Mouse (Mus musculus) lung, adult 2 months (tissue): Measurements from ENCODE around the gene Pde1c. TPM values are rescaled to one million over a fixed set of nuclear protein-coding genes. Genes with fewer than 3 reads are reported as not detected.

Source experiments
- DNase-seq: peaks from one replicate; pipeline ENCODE4 v3.0.0; 2022
- H3K4me1 ChIP-seq: fragments of 200-500 bp; 2 replicates; pipeline ENCODE4 v1.6.1; 2011; ENCODE audit warnings: low read length; ENCODE audit not compliant: control insufficient read depth, insufficient read depth
- H3K4me3 ChIP-seq: fragments of 200-500 bp; replicated peaks from 2 replicates; pipeline ENCODE3; 2011; ENCODE audit warnings: low read depth, mild to moderate bottlenecking, control low read depth, low read length; ENCODE audit errors: extremely low read depth
- CTCF ChIP-seq: fragments of 200-500 bp; IDR thresholded peaks from 2 replicates; pipeline ENCODE4 v1.5.1; 2011; ENCODE audit warnings: mild to moderate bottlenecking, low read length, control low read depth; ENCODE audit not compliant: insufficient read depth
- POLR2A ChIP-seq: fragments of 200-500 bp; IDR thresholded peaks from 2 replicates; pipeline ENCODE4 v1.6.1; 2011; ENCODE audit warnings: low read depth, mild to moderate bottlenecking, control low read depth, low read length, borderline replicate concordance; ENCODE audit errors: extremely low read depth
- WGBS: fragments of 180-500 bp; shearing (Covaris S2); methylation state at CpG from one replicate; pipeline ENCODE4 v1.1.7; 2018; 5-methylcytosine and 5-hydroxymethylcytosine counted together
- polyA plus RNA-seq: library from polyadenylated mRNA; depleted of rRNA; stranded (reverse); fragments of >200 nt; gene quantifications from 2 replicates; pipeline ENCODE4 v1.2.3, GENCODE M21; 2012

Gene Pde1c
- polyA plus RNA-seq, 1 experiment, result 0.19 TPM

GRCm38 (mm10) chr6:56458098-56458497 is 110.8 kb downstream of the Pde1c start:
- TF ChIP-seq CTCF (no peak), POLR2A (no peak)
- 45% methylated on average over 3 of the region's 3 CpGs for WGBS
- Histone ChIP-seq H3K4me3 (no peak overlapping the region), H3K4me1 (no peaks in the 10 kb centered on the region)
- DNase-seq, result no peak

DNA sequence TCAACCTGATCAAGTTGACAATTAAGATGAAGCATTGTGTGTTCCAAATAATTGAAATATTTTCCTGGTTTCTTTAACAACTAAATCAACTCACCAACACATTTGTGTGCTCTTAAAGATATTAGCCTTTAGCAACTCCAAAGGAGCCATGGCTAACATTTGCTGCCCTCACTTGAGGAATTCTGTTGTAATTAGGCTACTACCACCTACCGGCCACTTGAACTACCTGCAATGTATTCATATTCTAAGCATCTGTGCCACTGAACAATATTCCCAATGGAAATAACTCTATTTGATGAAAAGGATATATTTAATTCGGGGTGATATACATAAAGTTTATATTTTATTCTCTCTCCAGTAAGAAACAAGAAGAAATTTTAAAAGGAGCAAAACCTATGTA is 121.0 kb downstream of the Pde1c start:
- no peaks in the 10 kb centered on the region for H3K4me1 ChIP-seq
- no peak for DNase-seq
- 23% methylated on average over 2 of the region's 2 CpGs for WGBS
- no peak overlapping the region for H3K4me3 ChIP-seq
- TF ChIP-seq POLR2A (no peak), CTCF (no peak)

- H3K4me3 ChIP-seq, result no peak overlapping the region
- TF ChIP-seq CTCF, result no peak
- TF ChIP-seq POLR2A, result no peak
- DNase-seq, result no peak
- 81% methylated on average over 4 of the region's 4 CpGs for WGBS
- H3K4me1 ChIP-seq, result no peaks in the 10 kb centered on the region
Measured at GRCm38 (mm10) chr6:56441501-56441900, 127.4 kb downstream of the Pde1c start.

GRCm38 (mm10) chr6:56425846-56426245 is 143.1 kb downstream of the Pde1c start:
- TF ChIP-seq POLR2A, result no peak
- TF ChIP-seq CTCF, result no peak
- H3K4me3 ChIP-seq, result no peak overlapping the region
- 81% methylated on average over 5 of the region's 5 CpGs for WGBS
- no peak for DNase-seq
- no peaks in the 10 kb centered on the region for H3K4me1 ChIP-seq

DNA sequence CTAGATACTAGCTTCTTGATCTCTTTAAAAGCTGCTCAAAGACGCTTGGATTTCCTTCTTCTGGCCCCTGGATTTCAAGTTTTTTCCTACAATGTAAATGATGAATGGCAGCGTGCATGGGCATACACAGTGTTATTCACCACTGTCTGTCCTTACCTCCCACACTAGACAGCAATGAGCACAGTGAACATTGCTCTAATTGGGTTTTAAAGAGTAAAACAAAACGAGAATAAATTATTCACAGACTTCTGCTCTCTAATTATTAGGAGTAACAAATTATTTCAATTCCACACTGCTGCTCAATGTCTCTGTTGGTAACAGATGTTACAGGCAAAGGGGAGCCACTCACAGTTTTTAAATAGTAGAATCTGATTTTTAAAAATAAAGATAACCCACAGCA is 146.0 kb downstream of the Pde1c start:
- Histone ChIP-seq H3K4me3 (no peak overlapping the region), H3K4me1 (no peaks in the 10 kb centered on the region)
- TF ChIP-seq POLR2A, result no peak
- TF ChIP-seq CTCF, result no peak
- DNase-seq, result no peak
- WGBS, result 72% methylated on average over 3 of the region's 3 CpGs

DNA sequence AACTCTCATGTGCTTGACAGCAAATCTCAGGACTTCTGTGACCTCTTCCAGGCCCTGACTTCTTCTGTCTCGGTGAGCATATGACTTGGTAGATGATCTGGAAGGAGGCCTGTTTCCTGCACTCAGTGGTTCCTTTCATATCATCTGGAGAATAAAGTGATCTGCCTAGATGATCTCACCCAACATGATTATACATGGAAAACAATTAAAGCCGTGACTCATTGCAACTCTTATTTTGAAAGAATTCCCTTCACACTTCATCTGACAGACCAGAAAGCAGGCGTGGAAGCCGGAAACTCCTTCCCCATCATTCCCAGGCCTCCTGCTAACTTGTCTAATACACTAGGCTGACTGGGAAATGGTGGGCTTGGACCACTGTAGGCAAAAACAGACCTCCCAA is 152.7 kb downstream of the Pde1c start:
- H3K4me3 ChIP-seq, result no peak overlapping the region
- 63% methylated on average over 4 of the region's 4 CpGs for WGBS
- no peaks in the 10 kb centered on the region for H3K4me1 ChIP-seq
- no peak for DNase-seq
- TF ChIP-seq POLR2A (no peak), CTCF (no peak)

DNA sequence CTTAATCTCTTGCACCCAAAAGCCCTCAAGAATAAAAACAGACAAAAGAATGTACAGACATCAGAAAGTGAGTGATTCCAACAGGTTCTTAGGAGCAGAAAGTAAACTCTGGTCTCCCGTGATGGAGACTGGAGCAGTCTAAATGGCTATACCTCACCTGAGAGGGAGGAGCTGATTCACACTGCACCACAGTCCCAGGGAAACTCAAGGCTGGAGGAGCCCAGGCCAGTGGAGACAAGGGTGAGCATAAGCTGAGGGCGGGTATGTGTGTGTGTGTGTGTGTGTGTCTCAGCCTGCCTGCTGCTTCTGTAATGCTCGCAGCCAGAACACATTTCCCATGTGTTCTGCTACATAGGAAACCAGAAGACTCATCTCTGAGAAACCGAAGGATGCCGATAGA is 179.7 kb downstream of the Pde1c start:
- TF ChIP-seq CTCF, result no peak
- TF ChIP-seq POLR2A, result no peak
- Histone ChIP-seq H3K4me1 (no peaks in the 10 kb centered on the region), H3K4me3 (no peak overlapping the region)
- no peak for DNase-seq
- WGBS, result 78% methylated on average over 5 of the region's 5 CpGs

DNA sequence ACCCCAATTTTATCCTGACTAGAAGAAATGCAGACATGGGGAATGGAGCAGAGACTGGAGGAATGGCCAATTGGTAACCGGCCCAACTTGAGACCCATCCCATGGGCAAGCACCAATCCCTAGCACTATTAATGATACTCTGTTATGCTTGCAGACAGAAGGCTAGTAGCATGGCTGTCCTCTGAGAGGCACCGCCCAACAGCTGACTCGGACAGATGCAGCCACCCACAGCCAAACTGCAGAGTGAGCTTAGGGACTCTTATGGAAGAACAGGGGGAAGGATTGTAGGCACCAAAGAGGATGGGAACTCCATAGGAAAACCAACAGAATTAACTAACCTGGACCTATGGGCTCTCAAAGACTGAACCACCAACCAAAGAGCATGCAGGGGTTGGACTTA is 192.5 kb downstream of the Pde1c start:
- no peaks in the 10 kb centered on the region for H3K4me1 ChIP-seq
- 84% methylated on average over 3 of the region's 3 CpGs for WGBS
- DNase-seq, result no peak
- TF ChIP-seq CTCF (no peak), POLR2A (no peak)
- H3K4me3 ChIP-seq, result no peak overlapping the region

GRCm38 (mm10) chr6:56374180-56374579 is 194.7 kb downstream of the Pde1c start:
- Histone ChIP-seq H3K4me3 (no peak overlapping the region), H3K4me1 (no peaks in the 10 kb centered on the region)
- TF ChIP-seq POLR2A (no peak), CTCF (no peak)
- WGBS, result 93% methylated on average over 5 of the region's 5 CpGs
- DNase-seq, result no peak

- 80% methylated on average over 3 of the region's 3 CpGs for WGBS
- no peak for DNase-seq
- no peak for TF ChIP-seq CTCF
- no peak for TF ChIP-seq POLR2A
- Histone ChIP-seq H3K4me3 (no peak overlapping the region), H3K4me1 (no peaks in the 10 kb centered on the region)
Measured at GRCm38 (mm10) chr6:56373753-56374152, 195.2 kb downstream of the Pde1c start.
